Mouse (Mus musculus) spleen, postnatal 14 days (tissue): ENCODE results near the gene Tnnt2.

ENCODE experiments used
- DNase-seq, 2 experiments: peaks; one replicate each; pipeline ENCODE4 v3.0.0; 2021 to 2022; ENCODE audit warnings: low spot score in 2 of 2

The Tnnt2 gene

GRCm38 (mm10) chr1:135899991-135900515, 63.9 kb downstream of the Tnnt2 start:
- DNase-seq = no peak
